Mouse (Mus musculus) skeletal muscle tissue, adult 2 months (tissue): Measurements from ENCODE around the gene Myocd.

ENCODE experiments used
- DNase-seq: peaks from one replicate; pipeline ENCODE4 v3.0.0-alpha.2; 2012; ENCODE audit warnings: low read depth, low spot score

The Myocd gene

GRCm38 (mm10) chr11:65269851-65270473, at the start of gene Myocd:
Gene Myocd (minus strand): TSS chr11:65269989.
- no peak for DNase-seq

DNA sequence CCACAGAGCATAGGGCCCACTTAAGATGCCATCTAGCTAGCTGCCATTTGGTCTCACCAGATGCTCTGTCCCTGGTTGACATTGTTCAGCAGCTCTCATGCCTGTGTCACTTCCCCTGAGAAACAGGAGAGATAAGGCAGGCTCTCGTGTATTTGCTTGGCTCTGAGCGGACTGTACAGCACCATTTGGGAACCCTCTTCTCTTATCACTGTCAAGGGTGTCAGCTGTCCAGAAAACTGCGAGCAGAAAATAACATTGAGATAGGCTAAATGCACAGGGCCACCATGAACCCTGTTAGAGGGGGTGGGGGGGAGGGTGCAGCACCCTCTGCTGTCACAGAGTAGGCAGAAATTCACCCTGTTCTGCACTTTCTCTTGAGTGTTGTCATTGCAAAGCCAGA, 34.0 kb upstream of the Myocd start:
- DNase-seq: no peak

GRCm38 (mm10) chr11:65294128-65294833, 24.5 kb upstream of the Myocd start:
- no peak for DNase-seq

DNA sequence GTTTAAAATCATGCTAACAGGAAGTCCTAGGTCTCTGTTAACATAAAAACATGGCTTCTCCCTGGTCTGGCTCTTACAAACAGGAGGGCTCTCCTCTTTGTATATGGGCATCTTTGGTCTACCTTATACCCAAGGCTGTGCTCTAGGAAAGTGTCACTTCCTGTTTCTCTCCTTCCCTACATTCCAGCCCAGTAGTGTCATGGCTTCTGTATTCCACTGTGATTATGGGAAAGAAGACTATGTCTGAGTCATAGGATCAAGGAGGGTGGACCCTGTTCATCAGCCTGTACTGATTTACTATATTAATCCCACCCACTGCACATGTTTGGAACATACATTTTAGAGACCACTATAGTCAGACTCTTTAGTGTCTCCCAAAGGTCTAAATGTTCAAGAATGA, 23.2 kb upstream of the Myocd start:
- DNase-seq: no peak

- no peak for DNase-seq
Measured at GRCm38 (mm10) chr11:65287706-65288105, 17.9 kb upstream of the Myocd start.

DNA sequence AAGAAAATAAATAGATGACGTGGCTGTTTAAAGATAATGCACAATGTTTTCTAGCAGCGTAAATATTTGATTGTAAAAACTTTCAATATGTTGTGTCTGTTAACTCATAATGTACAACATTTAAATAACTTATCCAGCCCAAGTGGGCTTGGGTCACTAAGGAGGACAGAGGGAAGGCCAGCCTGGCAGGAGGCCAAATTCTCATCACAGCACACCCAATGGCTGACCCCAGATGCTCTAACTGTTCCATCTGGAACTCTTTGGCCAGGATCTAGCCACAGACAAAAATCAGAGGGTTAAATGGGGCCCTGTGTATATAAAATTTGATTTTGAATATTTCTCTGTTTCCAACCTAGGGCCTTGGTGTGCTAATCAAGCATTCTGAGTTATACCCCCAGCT, 16.4 kb upstream of the Myocd start:
- no peak for DNase-seq

DNA sequence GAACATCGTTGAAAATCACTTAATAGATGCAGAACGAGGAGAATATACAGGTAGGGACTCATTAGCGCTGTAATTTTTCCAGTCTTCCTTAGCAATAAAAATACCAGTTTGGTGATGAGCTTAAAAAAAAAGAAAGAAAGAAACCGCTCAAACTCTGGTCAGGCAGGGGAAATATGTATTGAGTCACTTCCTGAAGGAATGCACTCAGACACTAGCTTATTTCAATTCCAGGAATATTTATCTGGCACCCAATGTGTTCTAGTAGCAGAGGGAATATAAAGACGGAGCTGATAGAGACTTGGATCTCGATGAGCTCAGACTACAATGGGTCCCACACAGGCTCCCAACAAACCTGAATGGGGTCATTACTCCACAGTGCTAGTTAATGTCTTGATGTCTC, 5.7 kb upstream of the Myocd start:
- DNase-seq: no peak

GRCm38 (mm10) chr11:65271000-65271399, 1.2 kb upstream of the Myocd start:
- no peak for DNase-seq

DNA sequence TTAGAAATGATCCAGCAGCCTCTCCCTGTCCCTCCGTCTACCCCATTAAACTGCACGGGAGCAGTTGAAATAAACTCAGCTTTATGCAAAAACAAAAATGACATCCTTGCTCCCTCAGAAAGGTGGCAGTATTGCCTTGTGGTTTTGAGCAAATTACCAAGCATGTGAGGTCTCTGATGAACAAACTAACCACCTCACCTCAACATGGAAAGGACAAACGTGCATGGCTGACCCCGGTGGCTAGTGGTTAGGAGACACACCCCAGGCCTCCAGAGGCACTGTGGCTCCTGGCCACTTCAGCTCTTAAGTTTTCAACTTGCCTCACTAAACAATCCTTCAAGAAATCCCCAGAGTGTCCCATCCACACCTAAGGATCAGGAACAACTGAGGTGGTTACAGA, 1.5 kb downstream of the Myocd start:
- DNase-seq: no peak

- DNase-seq: no peak
Measured at GRCm38 (mm10) chr11:65263466-65263865, 6.3 kb downstream of the Myocd start.

DNA sequence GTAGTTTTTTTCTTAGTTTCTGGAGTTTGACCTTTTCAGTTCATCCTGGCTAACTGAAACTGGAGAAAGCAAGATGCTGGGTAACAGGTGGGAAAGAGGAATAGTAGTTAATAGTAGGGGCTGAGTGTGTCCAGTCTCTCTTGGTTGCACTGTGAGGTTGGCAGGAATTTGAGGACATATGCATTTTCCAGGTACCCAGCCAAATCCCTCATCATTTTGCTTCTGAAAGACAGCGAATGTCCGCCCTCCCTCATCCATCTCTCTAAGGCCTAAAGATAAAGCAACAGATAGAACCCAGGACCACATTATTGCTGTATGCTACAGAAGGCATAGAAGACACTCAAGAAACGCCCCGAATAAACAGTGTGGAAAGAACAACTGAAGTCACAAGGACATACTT, 10.8 kb downstream of the Myocd start:
- no peak for DNase-seq

DNA sequence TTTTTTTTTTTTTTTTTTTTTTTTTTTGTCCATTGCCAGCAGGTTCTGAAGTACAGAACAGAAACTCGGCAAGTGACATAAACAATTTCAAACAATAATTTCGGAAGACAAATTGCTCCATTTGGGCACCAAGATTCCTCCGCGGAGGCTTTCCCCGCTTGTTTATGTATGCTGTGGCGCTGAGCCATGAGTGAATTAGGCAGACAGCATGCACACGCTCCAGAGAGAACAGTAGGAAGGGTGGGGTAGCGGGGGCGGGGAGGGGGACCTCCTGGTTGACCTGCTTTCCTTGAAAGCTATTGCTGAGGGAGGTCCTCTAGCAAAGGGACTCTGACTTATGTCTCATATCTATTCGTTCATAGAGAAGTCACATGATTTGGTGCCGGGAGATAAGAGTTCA, 13.6 kb downstream of the Myocd start:
- DNase-seq: no peak

DNA sequence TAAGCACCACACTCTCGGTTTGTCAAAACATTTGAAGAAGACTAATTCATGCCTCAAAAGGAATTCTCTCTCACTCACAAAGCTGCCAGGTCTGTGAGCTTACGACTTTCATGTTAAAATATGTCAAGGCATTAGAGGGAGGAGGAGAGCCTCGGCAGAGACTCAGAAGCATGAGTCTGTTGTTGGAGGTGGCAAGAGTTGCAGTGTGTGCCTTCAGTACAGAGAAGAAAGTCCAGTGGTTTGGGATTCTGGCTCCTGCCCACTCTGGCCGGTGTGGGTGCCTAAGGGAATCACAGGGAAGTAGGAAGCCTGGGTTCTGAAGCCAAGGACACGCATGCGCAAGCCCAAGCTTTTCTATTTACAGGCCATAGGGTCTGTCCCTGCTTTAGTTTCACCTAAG, 14.2 kb downstream of the Myocd start:
- DNase-seq: no peak

DNA sequence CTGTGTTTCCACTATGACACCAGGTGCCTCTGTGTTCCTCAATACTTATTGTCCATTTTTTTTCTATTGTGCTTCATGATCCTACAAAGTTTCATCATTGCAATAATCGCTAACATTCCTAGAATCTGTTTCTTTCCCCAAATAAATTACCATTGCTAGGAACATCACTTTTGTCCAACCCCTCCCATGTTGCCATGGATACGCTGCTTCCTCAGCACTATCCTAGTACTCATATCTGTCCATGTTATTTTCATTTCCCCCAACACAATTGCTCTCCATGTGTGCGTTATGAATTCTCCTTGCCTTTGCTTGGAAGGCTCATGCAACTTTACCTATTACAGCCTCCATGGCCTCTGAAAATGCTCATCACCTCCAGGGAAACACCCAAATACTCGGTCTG, 19.4 kb downstream of the Myocd start:
- DNase-seq: no peak

DNA sequence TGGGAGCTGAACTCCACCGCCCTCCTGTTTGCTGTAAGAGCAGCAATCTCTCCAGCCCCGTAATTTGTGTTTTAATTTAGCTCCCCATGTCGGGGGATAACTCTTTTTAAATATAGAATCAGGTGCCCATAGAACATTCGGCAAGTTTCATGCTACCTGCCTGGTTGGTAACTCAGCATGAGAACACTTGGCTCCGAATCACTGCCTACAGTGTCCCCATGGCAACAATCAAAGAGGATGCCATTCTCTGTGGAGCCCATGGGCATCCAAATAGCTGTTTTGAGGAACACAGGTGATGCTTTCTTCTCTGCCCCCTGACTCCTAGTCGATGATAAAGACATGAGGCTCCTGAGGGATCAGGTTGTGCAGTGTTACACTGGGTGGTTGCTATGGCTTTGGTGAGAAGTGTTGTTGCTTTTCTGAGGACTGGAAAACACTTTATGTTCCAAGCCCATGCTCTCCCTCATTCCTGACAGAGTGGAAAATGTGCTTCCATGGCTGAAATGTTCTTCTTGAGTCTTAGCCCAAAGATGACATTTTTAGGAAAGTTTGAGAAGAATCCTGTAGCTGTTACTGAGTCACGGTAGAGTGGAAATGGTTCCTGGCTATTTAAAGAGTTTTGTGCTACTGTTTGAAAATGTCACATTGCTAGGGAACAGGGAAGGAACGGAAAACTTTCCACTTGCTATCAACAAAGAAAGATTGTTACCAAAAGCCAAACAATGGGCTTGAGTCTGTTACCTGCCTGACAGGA, 23.3 kb downstream of the Myocd start:
- no peak for DNase-seq

GRCm38 (mm10) chr11:65243593-65243992, 26.2 kb downstream of the Myocd start:
- DNase-seq: no peak

GRCm38 (mm10) chr11:65240521-65240920, 29.3 kb downstream of the Myocd start:
- no peak for DNase-seq

DNA sequence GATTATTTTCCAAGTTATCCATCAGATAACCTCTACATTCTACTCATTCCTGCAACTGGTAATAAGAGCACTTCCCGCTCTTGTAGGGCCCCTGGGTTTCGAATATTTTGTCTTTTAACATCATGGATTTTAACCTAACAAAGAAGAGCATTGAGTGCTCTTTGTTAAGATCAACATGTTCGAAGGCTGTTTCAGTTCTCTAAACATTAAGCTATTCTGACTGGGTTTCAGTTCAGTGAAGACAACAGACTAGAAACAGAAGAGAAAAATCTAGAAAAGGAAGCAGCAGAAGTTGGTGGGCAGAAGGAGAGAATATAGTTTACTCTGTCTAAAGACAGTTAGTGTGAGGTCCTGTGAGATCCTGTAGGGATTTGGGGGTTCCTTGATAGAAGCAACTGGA, 31.9 kb downstream of the Myocd start:
- no peak for DNase-seq

DNA sequence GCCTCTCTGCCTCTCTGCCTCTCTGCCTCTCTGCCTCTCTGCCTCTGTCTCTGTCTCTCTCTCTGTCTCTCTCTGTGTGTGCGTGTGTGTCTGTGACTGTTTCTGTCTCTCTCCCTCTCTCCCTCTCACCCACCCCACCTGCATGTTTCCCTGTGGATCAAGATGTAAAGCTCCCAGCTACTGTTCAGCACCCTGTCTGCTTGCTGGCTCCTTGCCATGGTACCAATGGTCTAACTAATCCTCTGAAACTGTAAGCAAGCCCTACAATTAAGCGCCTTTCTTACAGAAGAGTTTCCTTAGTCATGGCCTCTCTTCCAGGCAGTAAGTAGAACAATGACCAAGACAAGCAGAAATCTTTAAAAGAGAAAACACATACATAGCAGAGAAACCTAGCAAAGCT, 32.9 kb downstream of the Myocd start:
- no peak for DNase-seq

GRCm38 (mm10) chr11:65235374-65235773, 34.4 kb downstream of the Myocd start:
- DNase-seq: no peak

- no peak for DNase-seq
Measured at GRCm38 (mm10) chr11:65231771-65232170, 38.0 kb downstream of the Myocd start.

DNA sequence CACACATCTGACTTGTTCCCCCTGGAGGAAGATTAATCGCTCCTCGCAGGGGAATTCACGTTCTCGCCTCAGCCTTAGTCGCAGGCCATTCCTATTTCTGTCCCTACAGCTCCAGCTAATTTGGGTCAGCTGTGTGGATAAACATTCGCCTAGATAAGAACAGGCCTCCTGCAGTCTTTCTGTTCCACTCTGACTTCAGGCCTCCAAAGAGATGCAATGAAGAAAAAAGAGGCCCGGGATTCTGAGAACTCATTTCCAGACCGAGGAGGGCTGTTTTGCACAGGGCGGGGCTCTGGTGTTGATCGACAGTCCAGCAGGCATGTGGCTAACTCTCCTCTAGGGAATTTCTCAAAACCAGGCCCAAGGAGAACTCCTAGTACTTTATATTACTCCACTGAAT, 43.0 kb downstream of the Myocd start:
- no peak for DNase-seq
